Mouse (Mus musculus): ENCODE data around the gene Ticam1. TPM values are rescaled to one million over a fixed set of nuclear protein-coding genes. Genes with fewer than 3 reads are reported as not detected.

The Ticam1 gene
- polyA plus RNA-seq, 1 experiment, result 3.7 TPM

DNA sequence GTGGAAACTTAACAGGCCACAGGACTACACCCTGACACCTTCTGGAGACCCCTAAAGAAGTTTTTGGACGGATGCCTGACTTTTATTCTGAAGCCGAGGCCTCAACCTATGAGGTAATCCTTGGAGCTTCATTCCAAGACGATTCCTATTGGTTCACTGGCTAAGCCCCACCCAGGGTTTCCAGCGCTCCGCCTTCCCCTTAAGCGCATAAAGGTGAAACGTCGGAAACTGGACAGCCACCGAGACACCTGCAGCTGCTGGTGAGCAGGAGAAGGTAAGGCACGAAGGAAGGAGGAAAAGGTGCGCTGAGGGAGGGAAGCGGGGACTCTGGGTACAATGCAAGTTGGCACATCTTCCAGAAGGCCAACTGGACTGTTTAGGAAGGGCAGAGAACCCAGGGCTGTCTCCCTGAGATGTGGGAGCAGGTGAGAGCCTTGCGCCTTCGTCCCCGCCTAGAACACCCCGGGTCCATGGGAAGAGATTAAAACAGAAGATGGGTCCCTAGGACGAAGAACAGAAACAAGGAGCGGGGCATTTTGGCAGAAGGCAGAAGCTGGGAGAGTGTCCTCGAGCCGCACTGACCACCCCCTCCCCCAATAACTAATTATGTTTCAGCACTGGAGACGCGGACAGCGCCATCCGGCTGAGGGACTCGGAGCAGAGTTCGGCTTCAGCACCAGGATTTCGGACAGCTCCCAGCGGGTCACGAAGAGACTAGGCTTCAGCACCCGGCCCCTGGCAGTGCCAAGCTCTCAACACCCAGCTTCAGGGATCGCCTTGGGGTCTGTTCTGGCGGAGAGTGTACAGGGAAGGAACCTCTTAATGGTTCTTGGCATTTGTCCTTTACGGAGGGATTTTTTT lies 34.8 kb downstream of the Ticam1 start:
- TF ChIP-seq CTCF (IDR thresholded peaks at IDR 0.05; ENCODE audit: borderline replicate concordance, extremely low read depth, insufficient read depth, insufficient read length) (no peak; the same call in 1 of the 2 replicates), POLR2A (IDR thresholded peaks at IDR 0.05; ENCODE audit: borderline replicate concordance, extremely low read depth, insufficient read depth, insufficient read length, poor library complexity, severe bottlenecking) (no peak)
- peak; percentile 85 for DNase-seq (ENCODE audit: low read depth)

DNA sequence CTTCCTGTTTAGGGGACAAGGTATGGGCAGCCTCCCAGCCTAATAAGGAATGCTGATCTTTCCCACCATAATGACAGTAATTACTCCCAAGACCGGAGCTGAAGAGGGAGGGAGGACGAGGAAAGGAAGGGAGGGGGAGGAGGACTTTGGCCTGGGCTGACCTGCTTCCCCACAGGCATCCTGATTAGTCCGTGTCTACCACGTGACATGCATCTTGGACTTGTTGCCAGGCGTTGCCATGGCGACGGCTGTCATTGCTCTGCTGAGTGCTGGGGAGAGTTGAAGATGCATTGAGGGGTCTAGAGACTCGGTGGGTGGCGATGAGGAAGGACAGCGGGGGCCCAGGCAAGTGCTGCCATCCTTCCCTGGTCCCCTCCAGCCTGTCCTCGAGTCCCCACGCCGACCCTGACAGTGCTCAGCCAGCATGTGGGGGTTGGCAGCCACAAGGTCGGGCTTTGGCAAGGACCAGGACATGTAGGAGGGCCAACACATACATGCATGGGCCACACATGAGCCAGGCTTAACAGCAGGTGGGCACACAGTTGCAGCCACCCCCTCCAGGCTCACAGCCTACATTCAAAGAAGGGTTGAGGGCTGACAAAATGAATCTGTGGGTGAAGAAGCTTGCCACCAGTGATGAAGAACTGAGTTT lies 42.6 kb downstream of the Ticam1 start:
- TF ChIP-seq POLR2A (IDR thresholded peaks at IDR 0.05; ENCODE audit: borderline replicate concordance, extremely low read depth, insufficient read depth, insufficient read length, poor library complexity, severe bottlenecking), result no peak
- TF ChIP-seq CTCF (IDR thresholded peaks at IDR 0.05; ENCODE audit: borderline replicate concordance, extremely low read depth, insufficient read depth, insufficient read length), result no peak
- peak; percentile 95 for DNase-seq (ENCODE audit: low read depth)

DNA sequence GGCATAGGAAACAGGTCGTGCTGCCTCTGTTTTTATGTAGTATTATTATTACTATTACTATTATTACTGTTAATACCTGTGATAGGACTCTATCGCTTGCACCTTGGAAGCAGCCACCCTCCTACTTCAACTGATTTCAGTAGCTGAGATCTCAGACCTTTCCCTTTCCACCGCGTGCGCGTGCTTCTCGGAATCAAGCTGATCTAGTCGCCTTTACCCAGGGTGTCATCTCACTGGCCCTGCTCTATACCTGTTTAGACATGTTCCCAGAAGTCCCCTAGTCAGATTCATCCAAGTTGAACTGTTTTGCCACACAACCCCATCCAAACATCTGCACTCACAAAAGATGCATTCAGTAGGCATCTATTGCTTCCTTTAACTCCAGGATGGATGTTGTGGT lies 43.2 kb downstream of the Ticam1 start:
- no peak for TF ChIP-seq POLR2A (IDR thresholded peaks at IDR 0.05; ENCODE audit: borderline replicate concordance, extremely low read depth, insufficient read depth, insufficient read length, poor library complexity, severe bottlenecking)
- TF ChIP-seq CTCF (IDR thresholded peaks at IDR 0.05; ENCODE audit: borderline replicate concordance, extremely low read depth, insufficient read depth, insufficient read length), result no peak
- DNase-seq (ENCODE audit: low read depth), result no peak

DNA sequence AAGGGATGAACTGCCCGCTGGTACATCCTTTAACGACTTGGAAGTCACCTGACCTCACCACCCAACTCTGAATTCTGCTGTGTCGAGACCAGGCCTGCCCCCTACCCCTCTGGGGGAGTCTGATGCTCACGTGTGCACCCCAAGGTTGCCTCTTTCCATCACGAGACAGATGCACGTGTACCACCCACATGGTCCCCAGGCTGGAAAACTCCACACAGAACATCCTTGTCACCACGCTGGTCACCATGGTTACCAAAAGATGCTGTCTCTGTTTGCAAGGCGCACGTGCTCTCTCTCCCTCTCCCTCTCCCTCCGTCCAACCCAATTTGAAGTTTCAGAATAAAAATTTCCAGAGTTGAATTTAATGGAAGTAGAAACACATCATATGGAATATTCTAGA lies 46.6 kb downstream of the Ticam1 start:
- DNase-seq (ENCODE audit: low read depth), result no peak
- TF ChIP-seq CTCF (IDR thresholded peaks at IDR 0.05; ENCODE audit: borderline replicate concordance, extremely low read depth, insufficient read depth, insufficient read length), result no peak
- TF ChIP-seq POLR2A (IDR thresholded peaks at IDR 0.05; ENCODE audit: borderline replicate concordance, extremely low read depth, insufficient read depth, insufficient read length, poor library complexity, severe bottlenecking), result no peak

DNA sequence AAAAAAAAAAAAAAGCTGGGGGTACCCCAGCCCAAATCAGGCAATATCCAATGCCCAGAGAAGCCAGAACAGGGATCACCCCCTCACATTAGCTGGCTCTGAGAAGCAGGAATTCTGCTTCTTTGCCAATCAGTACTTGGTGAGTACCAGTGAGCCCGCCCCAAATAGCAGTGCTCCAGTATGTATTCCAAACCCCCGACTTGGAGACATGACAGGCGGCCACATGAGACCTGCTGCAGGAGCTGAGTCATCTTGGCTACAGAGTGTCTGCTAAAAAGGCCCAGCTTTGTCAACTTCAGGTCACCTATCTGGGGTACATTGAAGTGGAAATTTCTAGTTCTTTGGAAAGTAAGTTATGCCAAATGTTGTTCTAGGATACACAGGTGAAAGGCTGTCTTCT lies 50.0 kb downstream of the Ticam1 start:
- no peak for TF ChIP-seq POLR2A (IDR thresholded peaks at IDR 0.05; ENCODE audit: borderline replicate concordance, extremely low read depth, insufficient read depth, insufficient read length, poor library complexity, severe bottlenecking)

DNA sequence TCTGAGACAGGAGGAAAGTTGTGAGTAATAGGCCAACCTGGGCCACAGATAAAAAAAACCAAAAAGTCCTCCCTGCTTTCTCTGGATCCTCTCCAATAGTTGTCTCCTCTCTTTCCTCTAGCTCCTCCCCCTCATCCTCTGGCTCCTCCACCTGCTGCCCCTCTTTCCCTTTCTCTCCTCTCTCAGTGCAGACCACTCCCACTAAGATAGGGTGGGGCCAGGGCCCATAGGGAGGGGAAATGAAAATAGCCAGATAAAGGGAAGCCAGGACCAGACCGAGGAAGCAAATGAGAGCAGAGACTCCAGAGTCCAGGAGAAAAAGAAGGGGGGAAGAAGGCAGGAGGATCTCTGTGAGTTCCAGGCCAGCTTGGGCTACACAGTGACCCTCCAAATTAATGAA lies 51.7 kb downstream of the Ticam1 start:
- no peak for TF ChIP-seq CTCF (IDR thresholded peaks at IDR 0.05; ENCODE audit: borderline replicate concordance, extremely low read depth, insufficient read depth, insufficient read length)
- TF ChIP-seq POLR2A (IDR thresholded peaks at IDR 0.05; ENCODE audit: borderline replicate concordance, extremely low read depth, insufficient read depth, insufficient read length, poor library complexity, severe bottlenecking), result no peak
- no peak for DNase-seq (ENCODE audit: low read depth)

More for the DNA sequence above, 50.0 kb downstream of the Ticam1 start:
- DNase-seq (ENCODE audit: low read depth), result no peak

DNA sequence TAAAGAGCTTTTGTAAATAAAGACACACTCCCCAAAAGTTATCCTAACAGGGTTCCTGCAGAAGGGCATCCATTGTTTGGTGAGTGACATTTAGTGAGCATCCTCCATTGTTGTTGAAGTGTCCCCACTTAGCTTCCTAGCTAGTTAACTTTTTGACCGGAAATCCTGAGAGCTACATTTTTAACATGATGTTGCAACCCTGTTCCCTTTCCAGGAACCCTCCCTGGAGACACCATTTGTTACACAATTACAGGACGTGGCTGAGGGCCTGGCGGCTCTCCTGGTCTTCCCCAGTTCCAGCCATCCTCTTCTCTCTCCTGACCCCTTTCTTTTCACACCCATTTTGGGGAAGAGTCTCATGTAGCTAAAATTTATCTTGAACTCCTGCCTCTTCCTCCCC lies 56.8 kb downstream of the Ticam1 start:
- no peak for DNase-seq (ENCODE audit: low read depth)
- TF ChIP-seq CTCF (IDR thresholded peaks at IDR 0.05; ENCODE audit: borderline replicate concordance, extremely low read depth, insufficient read depth, insufficient read length), result no peak
- no peak for TF ChIP-seq POLR2A (IDR thresholded peaks at IDR 0.05; ENCODE audit: borderline replicate concordance, extremely low read depth, insufficient read depth, insufficient read length, poor library complexity, severe bottlenecking)

Other genes with a start within 250 kb of the Ticam1 start
- gene Sh3gl1, start 240.2 kb downstream of the Ticam1 start, polyA plus RNA-seq (2012; rRNA removed), result 90.3 and 121 TPM in 2 replicates
- 9.7 and 11.3 TPM in 2 replicates for gene Chaf1a, start 236.3 kb downstream of the Ticam1 start, polyA plus RNA-seq (2012; rRNA removed)
- 110 and 135 TPM in 2 replicates for gene Ubxn6, start 201.8 kb downstream of the Ticam1 start, polyA plus RNA-seq (2012; rRNA removed)
- gene Hdgfl2, start 197.2 kb downstream of the Ticam1 start, polyA plus RNA-seq (2012; rRNA removed), result 119 and 129 TPM in 2 replicates
- gene Plin4, start 167.0 kb downstream of the Ticam1 start, polyA plus RNA-seq (2012; rRNA removed), result 0.11 and 0.16 TPM in 2 replicates
- gene Plin5, start 159.2 kb downstream of the Ticam1 start, polyA plus RNA-seq (2012; rRNA removed), result 0.43 and 0.67 TPM in 2 replicates
- gene Lrg1, start 154.8 kb downstream of the Ticam1 start, polyA plus RNA-seq (2012; rRNA removed), result 0.06 and 0.18 TPM in 2 replicates
- gene Sema6b, start 136.4 kb downstream of the Ticam1 start, polyA plus RNA-seq (2012; rRNA removed), result 35.0 and 48.5 TPM in 2 replicates
- 9.8 TPM in 2 replicates for gene Tnfaip8l1, start 114.3 kb downstream of the Ticam1 start, polyA plus RNA-seq (2012; rRNA removed)
- 49.8 and 54.7 TPM in 2 replicates for gene Mydgf, start 92.9 kb downstream of the Ticam1 start, polyA plus RNA-seq (2012; rRNA removed)
- 53.3 and 54.4 TPM in 2 replicates for gene Dpp9, start 57.9 kb downstream of the Ticam1 start, polyA plus RNA-seq (2012; rRNA removed)
- gene Fem1a, start 20.0 kb downstream of the Ticam1 start, polyA plus RNA-seq (2012; rRNA removed), result 27.0 and 31.0 TPM in 2 replicates
- gene Plin3, start 16.1 kb upstream of the Ticam1 start, polyA plus RNA-seq (2012; rRNA removed), result 6.4 and 8.3 TPM in 2 replicates
- not detected in 2 replicates for gene Arrdc5, start 23.5 kb upstream of the Ticam1 start, polyA plus RNA-seq (2012; rRNA removed)
- 39.8 and 50.9 TPM in 2 replicates for gene Uhrf1, start 26.5 kb upstream of the Ticam1 start, polyA plus RNA-seq (2012; rRNA removed)
- gene Kdm4b, start 49.3 kb upstream of the Ticam1 start, polyA plus RNA-seq (2012; rRNA removed), result 64.6 and 86.5 TPM in 2 replicates
- gene Ptprs, start 199.7 kb upstream of the Ticam1 start, polyA plus RNA-seq (2012; rRNA removed), result 1,311 and 1,669 TPM in 2 replicates
- gene Znrf4, start 235.6 kb upstream of the Ticam1 start, polyA plus RNA-seq (2012; rRNA removed), result 0.05 TPM in 1 of 2 replicates, not detected in the other

Measured in brain, embryonic 14.5 days (tissue).